Mouse (Mus musculus): ENCODE measurements at regions not wholly inside any gene's neighbourhood (a gene's known extent, or its start where the extent isn't known, plus 50 kb on each side); places are given as distances from the start of the nearest gene placed in this dataset.

DNA sequence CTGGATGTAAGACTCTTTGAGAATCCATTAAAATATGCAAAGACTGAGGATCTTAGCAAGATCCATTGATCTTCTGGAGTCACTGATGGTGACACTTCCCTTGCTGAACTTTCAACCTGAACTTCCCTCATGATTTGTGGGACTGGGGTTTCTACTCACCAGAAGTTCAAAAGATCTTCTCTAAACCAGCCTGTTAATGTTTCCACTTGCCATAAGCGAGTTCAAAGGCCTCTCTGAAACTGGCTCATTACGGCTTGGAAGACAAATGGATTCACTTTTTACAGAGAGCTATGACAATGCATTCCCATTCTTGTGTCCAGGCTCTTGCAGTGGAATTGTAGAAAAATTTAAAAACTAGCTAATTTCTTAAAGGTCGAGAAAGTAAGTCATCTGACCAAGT lies 102.6 kb downstream of the Plk2 start:
- no peak for TF ChIP-seq ETS1 (conservative IDR thresholded peaks at IDR 0.05; ENCODE audit: low read depth, low read length)
- no peak for TF ChIP-seq TBP (conservative IDR thresholded peaks at IDR 0.05; ENCODE audit: low read depth, low read length)
- TF ChIP-seq EP300 (IDR thresholded peaks at IDR 0.05; ENCODE audit: low read length) = no peak
- no peak for TF ChIP-seq UBTF (IDR thresholded peaks at IDR 0.05; ENCODE audit: low read depth, low read length)
- no peak for TF ChIP-seq CTCF (conservative IDR thresholded peaks at IDR 0.05 in 1 of 2, IDR thresholded peaks at IDR 0.05 in 1 of 2; ENCODE audit: low read depth in 2 of 2, low read length in 2 of 2)
- TF ChIP-seq RCOR1 (conservative IDR thresholded peaks at IDR 0.05; ENCODE audit: low read depth, low read length) = no peak
- TF ChIP-seq USF2 (conservative IDR thresholded peaks at IDR 0.05; ENCODE audit: low read depth, low read length) = no peak
- no peak for TF ChIP-seq RAD21 (IDR thresholded peaks at IDR 0.05; ENCODE audit: low read depth, low read length)
- no peak for TF ChIP-seq KAT2A (IDR thresholded peaks at IDR 0.05; ENCODE audit: insufficient replicate concordance, low read length)
- no peak for TF ChIP-seq JUND (conservative IDR thresholded peaks at IDR 0.05; ENCODE audit: low read depth, low read length)
- TF ChIP-seq MAFK (IDR thresholded peaks at IDR 0.05; ENCODE audit: insufficient replicate concordance, low read length) = no peak

All from CH12.LX (cell line).